Mouse (Mus musculus) small intestine, adult 2 months (tissue): ENCODE measurements around the gene Crip3. TPM values are rescaled to one million over a fixed set of nuclear protein-coding genes. Genes with fewer than 3 reads are reported as not detected.

Source experiments
- H3K27ac ChIP-seq: fragments of 200-500 bp; 2 replicates; pipeline ENCODE4 v1.5.1; 2012; ENCODE audit warnings: low read depth, low read length, control low read depth, inconsistent platforms; ENCODE audit not compliant: insufficient read depth
- H3K27me3 ChIP-seq: fragments of 200-500 bp; 2 replicates; pipeline ENCODE4 v1.6.1; 2012; ENCODE audit warnings: mild to moderate bottlenecking, moderate library complexity, low read length, inconsistent platforms; ENCODE audit not compliant: control insufficient read depth, insufficient read depth
- H3K36me3 ChIP-seq: fragments of 200-500 bp; 2 replicates; pipeline ENCODE4 v1.6.1; 2012; ENCODE audit warnings: mild to moderate bottlenecking, low read length, control low read depth, inconsistent platforms; ENCODE audit not compliant: control insufficient read depth, insufficient read depth
- H3K4me1 ChIP-seq: fragments of 200-500 bp; 2 replicates; pipeline ENCODE4 v1.6.1; 2012; ENCODE audit warnings: low read length, inconsistent platforms, mixed read lengths; ENCODE audit not compliant: control insufficient read depth, insufficient read depth, insufficient read length
- H3K4me3 ChIP-seq: fragments of 200-500 bp; 2 replicates; pipeline ENCODE4 v1.5.1; 2012; ENCODE audit warnings: low read depth, mild to moderate bottlenecking, control low read depth, inconsistent platforms, low read length, moderate library complexity
- CTCF ChIP-seq: fragments of 200-500 bp; IDR thresholded peaks from 2 replicates; pipeline ENCODE4 v1.5.1; 2012; ENCODE audit warnings: low read depth, mild to moderate bottlenecking, control low read depth, inconsistent platforms, low read length, moderate library complexity, mixed read lengths; ENCODE audit not compliant: insufficient replicate concordance, insufficient read length; ENCODE audit errors: extremely low read depth
- POLR2A ChIP-seq: fragments of 200-500 bp; IDR thresholded peaks from 2 replicates; pipeline ENCODE4 v1.6.1; 2012; ENCODE audit warnings: low read depth, mild to moderate bottlenecking, control low read depth, inconsistent platforms, low read length, moderate library complexity
- WGBS: fragments of 180-500 bp; shearing (Covaris S2); methylation state at CpG from one replicate; pipeline ENCODE4 v1.1.7; 2018; 5-methylcytosine and 5-hydroxymethylcytosine counted together
- polyA plus RNA-seq: library from polyadenylated mRNA; depleted of rRNA; stranded (reverse); fragments of >200 nt; gene quantifications from 2 replicates; pipeline ENCODE4 v1.2.3, GENCODE M21; 2012

Gene Crip3
- polyA plus RNA-seq, 1 experiment = not detected

GRCm38 (mm10) chr17:46408478-46408877 lies 20.2 kb upstream of the Crip3 start:
- 31% methylated on average over 3 of the region's 3 CpGs for WGBS
- Histone ChIP-seq H3K27me3 (no peaks in the 10 kb centered on the region), H3K36me3 (peaks cover 25% of the 10 kb centered on the region), H3K4me3 (no peak overlapping the region), H3K4me1 (no peaks in the 10 kb centered on the region), H3K27ac (no peak overlapping the region)
- TF ChIP-seq CTCF (no peak), POLR2A (no peak)

- no peak overlapping the region for H3K27ac ChIP-seq
- H3K4me1 ChIP-seq = no peaks in the 10 kb centered on the region
- H3K27me3 ChIP-seq = no peaks in the 10 kb centered on the region
- no peaks in the 10 kb centered on the region for H3K36me3 ChIP-seq
- H3K4me3 ChIP-seq = no peak overlapping the region
- 85% methylated on average over 5 of the region's 5 CpGs for WGBS
- TF ChIP-seq POLR2A = no peak
- no peak for TF ChIP-seq CTCF
These were observed 10.1 kb upstream of the Crip3 start for GRCm38 (mm10) chr17:46418628-46419027.

GRCm38 (mm10) chr17:46419717-46420116 lies 9.0 kb upstream of the Crip3 start:
- H3K36me3 ChIP-seq = no peaks in the 10 kb centered on the region
- H3K27ac ChIP-seq = no peak overlapping the region
- no peaks in the 10 kb centered on the region for H3K27me3 ChIP-seq
- H3K4me3 ChIP-seq = no peak overlapping the region
- TF ChIP-seq POLR2A (no peak), CTCF (no peak)
- H3K4me1 ChIP-seq = no peaks in the 10 kb centered on the region

- Histone ChIP-seq H3K4me3 (no peak overlapping the region), H3K36me3 (no peaks in the 10 kb centered on the region), H3K27ac (no peak overlapping the region), H3K4me1 (peaks cover 3% of the 10 kb centered on the region; the same call in 1 of the 2 replicates), H3K27me3 (no peaks in the 10 kb centered on the region)
- TF ChIP-seq CTCF (no peak), POLR2A (no peak)
These were observed 2.2 kb upstream of the Crip3 start for GRCm38 (mm10) chr17:46426496-46426895.

- WGBS = 4% methylated on average over 17 of the region's 17 CpGs
- peaks cover 6% of the 10 kb centered on the region for H3K4me1 ChIP-seq
- peaks cover 7% of the 10 kb centered on the region; the same call in 1 of the 2 replicates for H3K27me3 ChIP-seq
- H3K36me3 ChIP-seq = no peaks in the 10 kb centered on the region
- TF ChIP-seq POLR2A (no peak), CTCF (no peak)
- no peak overlapping the region for H3K27ac ChIP-seq
- H3K4me3 ChIP-seq = no peak overlapping the region
These were observed 4.9 kb downstream of the Crip3 start for GRCm38 (mm10) chr17:46433627-46434026.

- no peak overlapping the region for H3K27ac ChIP-seq
- no peak overlapping the region for H3K4me3 ChIP-seq
- no peaks in the 10 kb centered on the region for H3K36me3 ChIP-seq
- H3K27me3 ChIP-seq = peaks cover 7% of the 10 kb centered on the region; the same call in 1 of the 2 replicates
- TF ChIP-seq POLR2A (no peak), CTCF (peak; percentile 36; the same call in 1 of the 2 replicates)
- peaks cover 2% of the 10 kb centered on the region; the same call in 1 of the 2 replicates for H3K4me1 ChIP-seq
- WGBS = 25% methylated on average over 23 of the region's 23 CpGs
These were observed 8.1 kb downstream of the Crip3 start for GRCm38 (mm10) chr17:46436672-46437366.

- Histone ChIP-seq H3K4me3 (no peak within 1 kb of the TSS), H3K27me3 (peaks cover 15% of the 10 kb centered on the region), H3K36me3 (no peaks in the 10 kb centered on the region), H3K4me1 (peaks cover 2% of the 10 kb centered on the region; the same call in 1 of the 2 replicates), H3K27ac (no peak within 1 kb of the TSS)
- WGBS = 81% methylated on average over 4 of the region's 4 CpGs
- TF ChIP-seq CTCF (no peak), POLR2A (no peak)
These were observed 9.7 kb downstream of the Crip3 start, which contains the start of gene Slc22a7 for GRCm38 (mm10) chr17:46438298-46438873. TSS of gene Slc22a7 (minus strand) at chr17:46438457.
